Mouse (Mus musculus) midbrain, postnatal 0 days (tissue): Measurements from ENCODE around the gene Pdlim5. TPM values are rescaled to one million over a fixed set of nuclear protein-coding genes. Genes with fewer than 3 reads are reported as not detected.

ENCODE experiments used
- ATAC-seq: fragments of 200-750 bp; cut with Nextera tagmentation; 2 replicates; pipeline ENCODE4 v1.8.0; 2017; ENCODE audit warnings: moderate number of reproducible peaks, mild to moderate bottlenecking, moderate TSS enrichment, moderate library complexity; ENCODE audit not compliant: low FRiP score
- DNase-seq: peaks from one replicate; pipeline ENCODE4 v3.0.0-alpha.2; 2015; ENCODE audit warnings: low spot score
- H3K27ac ChIP-seq: fragments of 300-500 bp; sonication (generic); 2 replicates; pipeline ENCODE4 v1.5.1; 2014; ENCODE audit warnings: low read depth, mild to moderate bottlenecking, low read length, mixed read lengths
- H3K27me3 ChIP-seq: fragments of 300-500 bp; sonication (generic); 2 replicates; pipeline ENCODE4 v1.6.1; 2014; ENCODE audit warnings: low read length, control low read depth, mixed read lengths; ENCODE audit not compliant: insufficient read depth
- H3K36me3 ChIP-seq: fragments of 300-500 bp; sonication (generic); 2 replicates; pipeline ENCODE4 v1.6.1; 2014; ENCODE audit warnings: low read length, control low read depth, mixed read lengths; ENCODE audit not compliant: insufficient read depth
- H3K4me1 ChIP-seq: fragments of 300-500 bp; sonication (generic); 2 replicates; pipeline ENCODE4 v1.6.1; 2014; ENCODE audit warnings: mild to moderate bottlenecking, control low read depth, antibody characterized with exemption, low read length, mixed read lengths; ENCODE audit not compliant: insufficient read depth
- H3K4me2 ChIP-seq: fragments of 300-500 bp; sonication (generic); 2 replicates; pipeline ENCODE4 v1.6.1; 2014; ENCODE audit warnings: low read depth, mild to moderate bottlenecking, low read length, mixed read lengths; ENCODE audit not compliant: poor library complexity, severe bottlenecking
- H3K4me3 ChIP-seq: fragments of 300-500 bp; sonication (generic); 2 replicates; pipeline ENCODE4 v1.5.1; 2014; ENCODE audit warnings: low read depth, mild to moderate bottlenecking, low read length, moderate library complexity
- H3K9ac ChIP-seq: fragments of 300-500 bp; sonication (generic); replicated peaks from 2 replicates; pipeline ENCODE4 v1.6.1; 2014; ENCODE audit warnings: mild to moderate bottlenecking, low read length, moderate library complexity, mixed read lengths; ENCODE audit not compliant: poor library complexity, severe bottlenecking
- H3K9me3 ChIP-seq: fragments of 300-500 bp; sonication (generic); 2 replicates; pipeline ENCODE4 v1.6.1; 2016; ENCODE audit warnings: low read length, control low read depth
- CTCF ChIP-seq: IDR thresholded peaks from 2 replicates; pipeline ENCODE4 v1.5.1; 2016; ENCODE audit warnings: antibody characterized with exemption, mild to moderate bottlenecking
- WGBS: fragments of 180-500 bp; shearing (Covaris S2); extraction: QIAGEN DNeasy Blood & Tissue Kit; methylation state at CpG from one replicate; pipeline ENCODE4 v1.1.7; 2014; 5-methylcytosine and 5-hydroxymethylcytosine counted together
- polyA plus RNA-seq: library from polyadenylated mRNA; unstranded; fragments of >200 nt; fragmentation: Nextera tagmentation; extraction: Ambion mirVana; gene quantifications from 2 replicates; pipeline ENCODE4 v1.2.1, GENCODE M21; 2015
- total RNA-seq: library from RNA; depleted of rRNA; stranded (reverse); fragments of >200 nt; gene quantifications from 2 replicates; pipeline ENCODE4 v1.2.3, GENCODE M21; 2014

The Pdlim5 gene
- total and polyA plus RNA-seq, 2 experiments from 2014 or later, result 13.7 to 28.1 TPM

- Histone ChIP-seq H3K4me3 (no peak overlapping the region), H3K4me1 (no peaks in the 10 kb centered on the region), H3K27ac (no peak overlapping the region), H3K4me2 (no peak overlapping the region), H3K9ac (no peak overlapping the region), H3K9me3 (no peaks in the 10 kb centered on the region), H3K36me3 (no peaks in the 10 kb centered on the region), H3K27me3 (no peaks in the 10 kb centered on the region)
- TF ChIP-seq CTCF, result no peak
- ATAC-seq (no peak), DNase-seq (no peak)
- 77% methylated on average over 7 of the region's 7 CpGs for WGBS
Measured at GRCm38 (mm10) chr3:142281656-142282055, 113.8 kb downstream of the Pdlim5 start.

- H3K9ac ChIP-seq, result no peak overlapping the region
- H3K4me2 ChIP-seq, result no peak overlapping the region
- DNase-seq (no peak), ATAC-seq (no peak)
- no peaks in the 10 kb centered on the region for H3K9me3 ChIP-seq
- no peak overlapping the region for H3K27ac ChIP-seq
- H3K4me3 ChIP-seq, result no peak overlapping the region
- 79% methylated on average over 1 of the region's 1 CpGs for WGBS
- no peak for TF ChIP-seq CTCF
- no peaks in the 10 kb centered on the region for H3K36me3 ChIP-seq
- H3K4me1 ChIP-seq, result no peaks in the 10 kb centered on the region
- no peaks in the 10 kb centered on the region for H3K27me3 ChIP-seq
Measured at GRCm38 (mm10) chr3:142281093-142281445, 114.4 kb downstream of the Pdlim5 start.

- DNase-seq, result no peak
- Histone ChIP-seq H3K27ac (no peak overlapping the region), H3K9me3 (no peaks in the 10 kb centered on the region), H3K9ac (no peak overlapping the region), H3K36me3 (no peaks in the 10 kb centered on the region), H3K4me1 (no peaks in the 10 kb centered on the region), H3K27me3 (no peaks in the 10 kb centered on the region), H3K4me2 (no peak overlapping the region), H3K4me3 (no peak overlapping the region)
- no peak for ATAC-seq
- TF ChIP-seq CTCF, result no peak
- WGBS, result 79% methylated on average over 6 of the region's 6 CpGs
Measured at GRCm38 (mm10) chr3:142280366-142281092, 115.0 kb downstream of the Pdlim5 start.

- no peaks in the 10 kb centered on the region for H3K9me3 ChIP-seq
- 91% methylated on average over 3 of the region's 3 CpGs for WGBS
- no peak overlapping the region for H3K4me2 ChIP-seq
- DNase-seq (no peak), ATAC-seq (no peak)
- no peak overlapping the region for H3K27ac ChIP-seq
- no peaks in the 10 kb centered on the region for H3K4me1 ChIP-seq
- no peak for TF ChIP-seq CTCF
- H3K27me3 ChIP-seq, result no peaks in the 10 kb centered on the region
- H3K4me3 ChIP-seq, result no peak overlapping the region
- H3K9ac ChIP-seq, result no peak overlapping the region
- no peaks in the 10 kb centered on the region for H3K36me3 ChIP-seq
Measured at GRCm38 (mm10) chr3:142279011-142279410, 116.5 kb downstream of the Pdlim5 start.

- ATAC-seq (no peak), DNase-seq (no peak)
- Histone ChIP-seq H3K9ac (no peak overlapping the region), H3K36me3 (no peaks in the 10 kb centered on the region), H3K27ac (no peak overlapping the region), H3K4me3 (no peak overlapping the region), H3K4me1 (no peaks in the 10 kb centered on the region), H3K9me3 (no peaks in the 10 kb centered on the region), H3K27me3 (no peaks in the 10 kb centered on the region), H3K4me2 (no peak overlapping the region)
- TF ChIP-seq CTCF, result no peak
- 93% methylated on average over 3 of the region's 3 CpGs for WGBS
Measured at GRCm38 (mm10) chr3:142276506-142276905, 119.0 kb downstream of the Pdlim5 start.

- peak; percentile 79 for DNase-seq
- no peaks in the 10 kb centered on the region for H3K27me3 ChIP-seq
Measured at GRCm38 (mm10) chr3:142274993-142275392, 120.5 kb downstream of the Pdlim5 start.

More at GRCm38 (mm10) chr3:142274993-142275392, 120.5 kb downstream of the Pdlim5 start:
- Histone ChIP-seq H3K9ac (no peak overlapping the region), H3K27ac (no peak overlapping the region), H3K4me2 (no peak overlapping the region), H3K4me3 (no peak overlapping the region), H3K9me3 (no peaks in the 10 kb centered on the region), H3K36me3 (no peaks in the 10 kb centered on the region), H3K4me1 (no peaks in the 10 kb centered on the region)
- ATAC-seq, result no peak
- 10% methylated on average over 1 of the region's 1 CpGs for WGBS
- TF ChIP-seq CTCF, result peak; percentile 84
